Mouse (Mus musculus): Measurements from ENCODE around the gene Tpx2. TPM values are rescaled to one million over a fixed set of nuclear protein-coding genes. Genes with fewer than 3 reads are reported as not detected.

Tpx2 gene
- total RNA-seq, 1 experiment, result 77.8 TPM

DNA sequence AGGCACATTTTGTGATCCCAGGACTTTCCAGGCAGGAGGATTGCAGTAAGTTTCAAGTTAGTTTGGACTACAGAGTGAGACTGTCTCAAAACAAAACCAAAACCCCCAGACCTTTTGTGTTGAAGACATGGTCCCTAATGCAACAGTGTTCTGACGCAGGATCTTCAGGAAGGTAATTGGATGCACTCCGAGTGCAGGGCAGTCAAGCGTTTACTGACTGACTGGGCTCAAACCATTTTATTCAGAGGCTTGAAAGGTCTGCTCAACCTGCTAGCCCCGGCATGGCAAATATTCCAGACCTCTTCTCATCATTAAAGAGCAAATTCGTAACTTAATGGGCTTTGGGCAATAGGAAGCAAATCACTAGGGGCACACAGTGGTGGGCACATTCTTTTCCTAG lies 29.1 kb upstream of the Tpx2 start:
- Histone ChIP-seq H3K27ac (ENCODE audit: insufficient read depth, low read depth, low read length, poor library complexity, severe bottlenecking) (no peak overlapping the region), H3K4me3 (ENCODE audit: insufficient read depth in 1 of 2, low read depth in 1 of 2, low read length in 2 of 2, poor library complexity in 1 of 2, severe bottlenecking in 1 of 2) (no peak overlapping the region), H3K36me3 (ENCODE audit: control insufficient read depth, insufficient read depth, low read length, poor library complexity, severe bottlenecking) (no peaks in the 10 kb centered on the region), H3K9me3 (ENCODE audit: control insufficient read depth, insufficient read depth, low read depth, low read length) (no peaks in the 10 kb centered on the region), H3K4me1 (ENCODE audit: control insufficient read depth in 2 of 2, insufficient read depth in 2 of 2, low read length in 2 of 2, poor library complexity in 1 of 2) (peaks cover 15 to 30% of the 10 kb centered on the region in 2 experiments), H3K9ac (ENCODE audit: insufficient read depth, low read depth, low read length, poor library complexity, severe bottlenecking) (no peak overlapping the region)
- DNase-seq (ENCODE audit: low read depth, low spot score), result no peak
- no peak for TF ChIP-seq ZC3H11A (IDR thresholded peaks at IDR 0.05; ENCODE audit: borderline replicate concordance, low read depth, low read length)
- no peak for TF ChIP-seq MAFK (IDR thresholded peaks at IDR 0.05; ENCODE audit: insufficient read depth, low read depth, low read length)
- no peak for TF ChIP-seq HCFC1 (IDR thresholded peaks at IDR 0.05; ENCODE audit: borderline replicate concordance, insufficient read depth, low read length)
- no peak for TF ChIP-seq ZNF384 (IDR thresholded peaks at IDR 0.05; ENCODE audit: low read depth, low read length)
- no peak for TF ChIP-seq CHD2 (IDR thresholded peaks at IDR 0.05; ENCODE audit: low read depth, low read length)
- in situ Hi-C loops (cut with MboI; ENCODE audit: low sequenced_read_pairs in 2 of 2, unreplicated experiment in 2 of 2), result no loop called here

- no peak overlapping the region for H3K9ac ChIP-seq (ENCODE audit: insufficient read depth, low read depth, low read length, poor library complexity, severe bottlenecking)
- TF ChIP-seq MAFK (IDR thresholded peaks at IDR 0.05; ENCODE audit: insufficient read depth, low read depth, low read length) (no peak), CHD2 (IDR thresholded peaks at IDR 0.05; ENCODE audit: low read depth, low read length) (no peak), HCFC1 (IDR thresholded peaks at IDR 0.05; ENCODE audit: borderline replicate concordance, insufficient read depth, low read length) (no peak), ZC3H11A (IDR thresholded peaks at IDR 0.05; ENCODE audit: borderline replicate concordance, low read depth, low read length) (no peak), ZNF384 (IDR thresholded peaks at IDR 0.05; ENCODE audit: low read depth, low read length) (no peak)
- peaks cover 15 to 31% of the 10 kb centered on the region in 2 experiments for H3K4me1 ChIP-seq (ENCODE audit: control insufficient read depth in 2 of 2, insufficient read depth in 2 of 2, low read length in 2 of 2, poor library complexity in 1 of 2)
These were observed 28.6 kb upstream of the Tpx2 start for GRCm38 (mm10) chr2:152819097-152819624.

DNA sequence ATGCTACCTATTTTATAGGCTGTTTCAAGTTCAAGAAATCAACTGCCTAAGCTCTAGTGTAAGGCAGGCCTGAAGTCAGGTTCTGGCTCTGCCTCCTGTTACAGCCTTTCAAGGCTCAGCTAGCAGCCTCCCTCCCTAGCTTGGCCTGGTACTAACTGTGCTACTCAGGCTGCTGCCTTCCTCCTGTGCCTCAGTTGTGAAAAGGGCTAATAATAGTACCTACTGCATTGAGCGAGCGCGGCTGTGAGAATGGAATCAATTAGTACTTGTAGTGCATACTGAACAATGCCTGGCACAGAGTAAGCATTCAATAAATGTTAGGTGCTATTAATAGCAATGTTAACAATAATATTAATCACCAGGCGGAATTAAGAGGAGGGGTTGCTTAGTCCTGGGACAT lies 27.8 kb upstream of the Tpx2 start:
- Histone ChIP-seq H3K4me3 (ENCODE audit: insufficient read depth in 1 of 2, low read depth in 1 of 2, low read length in 2 of 2, poor library complexity in 1 of 2, severe bottlenecking in 1 of 2) (no peak overlapping the region), H3K4me1 (ENCODE audit: control insufficient read depth in 2 of 2, insufficient read depth in 2 of 2, low read length in 2 of 2, poor library complexity in 1 of 2) (peaks cover 15 to 32% of the 10 kb centered on the region in 2 experiments), H3K36me3 (ENCODE audit: control insufficient read depth, insufficient read depth, low read length, poor library complexity, severe bottlenecking) (no peaks in the 10 kb centered on the region), H3K9ac (ENCODE audit: insufficient read depth, low read depth, low read length, poor library complexity, severe bottlenecking) (no peak overlapping the region), H3K27ac (ENCODE audit: insufficient read depth, low read depth, low read length, poor library complexity, severe bottlenecking) (peak overlapping the region; percentile 61), H3K9me3 (ENCODE audit: control insufficient read depth, insufficient read depth, low read depth, low read length) (no peaks in the 10 kb centered on the region)
- in situ Hi-C loops (cut with MboI; ENCODE audit: low sequenced_read_pairs in 2 of 2, unreplicated experiment in 2 of 2), result no loop called here
- no peak for DNase-seq (ENCODE audit: low read depth, low spot score)
- TF ChIP-seq ZNF384 (IDR thresholded peaks at IDR 0.05; ENCODE audit: low read depth, low read length), result no peak
- TF ChIP-seq MAFK (IDR thresholded peaks at IDR 0.05; ENCODE audit: insufficient read depth, low read depth, low read length), result no peak
- TF ChIP-seq HCFC1 (IDR thresholded peaks at IDR 0.05; ENCODE audit: borderline replicate concordance, insufficient read depth, low read length), result no peak
- no peak for TF ChIP-seq ZC3H11A (IDR thresholded peaks at IDR 0.05; ENCODE audit: borderline replicate concordance, low read depth, low read length)
- no peak for TF ChIP-seq CHD2 (IDR thresholded peaks at IDR 0.05; ENCODE audit: low read depth, low read length)

More at GRCm38 (mm10) chr2:152819097-152819624, 28.6 kb upstream of the Tpx2 start:
- Histone ChIP-seq H3K4me3 (ENCODE audit: insufficient read depth in 1 of 2, low read depth in 1 of 2, low read length in 2 of 2, poor library complexity in 1 of 2, severe bottlenecking in 1 of 2) (no peak overlapping the region), H3K36me3 (ENCODE audit: control insufficient read depth, insufficient read depth, low read length, poor library complexity, severe bottlenecking) (no peaks in the 10 kb centered on the region), H3K27ac (ENCODE audit: insufficient read depth, low read depth, low read length, poor library complexity, severe bottlenecking) (peak overlapping the region; percentile 61; the same call in 1 of the 2 replicates), H3K9me3 (ENCODE audit: control insufficient read depth, insufficient read depth, low read depth, low read length) (no peaks in the 10 kb centered on the region)
- in situ Hi-C loops (cut with MboI; ENCODE audit: low sequenced_read_pairs in 2 of 2, unreplicated experiment in 2 of 2), result no loop called here
- no peak for DNase-seq (ENCODE audit: low read depth, low spot score)

DNA sequence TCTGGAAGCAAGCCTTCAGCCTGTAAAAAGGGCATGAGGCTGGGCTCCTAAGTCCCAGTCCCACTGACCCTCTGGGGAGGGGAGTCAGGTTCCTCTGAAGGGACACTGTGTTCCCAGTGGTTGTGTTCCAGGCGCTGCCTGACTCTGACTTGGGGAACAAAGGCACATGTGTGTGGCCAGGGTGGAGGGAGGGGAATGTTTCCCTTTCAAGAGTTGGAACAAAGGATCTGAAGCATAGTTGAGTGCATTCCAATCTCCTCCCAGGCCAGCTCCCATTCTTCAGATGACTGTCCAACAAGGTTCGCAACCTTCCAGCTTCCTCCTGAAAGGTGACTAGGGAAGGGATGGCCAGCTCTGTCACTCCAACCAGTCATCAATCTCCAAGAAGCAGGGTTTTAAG lies 27.4 kb upstream of the Tpx2 start:
- Histone ChIP-seq H3K4me1 (ENCODE audit: control insufficient read depth in 2 of 2, insufficient read depth in 2 of 2, low read length in 2 of 2, poor library complexity in 1 of 2) (peaks cover 15 to 33% of the 10 kb centered on the region in 2 experiments), H3K9ac (ENCODE audit: insufficient read depth, low read depth, low read length, poor library complexity, severe bottlenecking) (no peak overlapping the region), H3K36me3 (ENCODE audit: control insufficient read depth, insufficient read depth, low read length, poor library complexity, severe bottlenecking) (no peaks in the 10 kb centered on the region), H3K4me3 (ENCODE audit: insufficient read depth in 1 of 2, low read depth in 1 of 2, low read length in 2 of 2, poor library complexity in 1 of 2, severe bottlenecking in 1 of 2) (no peak overlapping the region), H3K9me3 (ENCODE audit: control insufficient read depth, insufficient read depth, low read depth, low read length) (no peaks in the 10 kb centered on the region), H3K27ac (ENCODE audit: insufficient read depth, low read depth, low read length, poor library complexity, severe bottlenecking) (peak overlapping the region; percentile 87)
- in situ Hi-C loops (cut with MboI; ENCODE audit: low sequenced_read_pairs in 2 of 2, unreplicated experiment in 2 of 2), result no loop called here
- no peak for TF ChIP-seq ZC3H11A (IDR thresholded peaks at IDR 0.05; ENCODE audit: borderline replicate concordance, low read depth, low read length)
- no peak for TF ChIP-seq MAFK (IDR thresholded peaks at IDR 0.05; ENCODE audit: insufficient read depth, low read depth, low read length)
- TF ChIP-seq CHD2 (IDR thresholded peaks at IDR 0.05; ENCODE audit: low read depth, low read length), result no peak
- no peak for TF ChIP-seq ZNF384 (IDR thresholded peaks at IDR 0.05; ENCODE audit: low read depth, low read length)
- no peak for TF ChIP-seq HCFC1 (IDR thresholded peaks at IDR 0.05; ENCODE audit: borderline replicate concordance, insufficient read depth, low read length)
- peak; percentile 78 for DNase-seq (ENCODE audit: low read depth, low spot score)
